Mouse (Mus musculus) E14TG2a.4 (cell line): ENCODE results near the gene Zfp865.
A peak's percentile ranks its signal among the peaks of the same experiment; 100 is the strongest.

Source experiments
- H3K27me3 ChIP-seq: 2 replicates; pipeline ENCODE4 v1.6.1; 2014; ENCODE audit warnings: low read length, control low read depth; ENCODE audit not compliant: insufficient read depth
- H3K36me3 ChIP-seq: 2 replicates; pipeline ENCODE4 v1.6.1; 2014; ENCODE audit warnings: low read length, control low read depth; ENCODE audit not compliant: insufficient read depth
- H3K4me1 ChIP-seq: replicated peaks from 2 replicates; pipeline ENCODE4 v1.6.1; 2014; ENCODE audit warnings: low read depth, low read length, control low read depth
- H3K4me3 ChIP-seq: replicated peaks from 2 replicates; pipeline ENCODE4 v1.5.1; 2014; ENCODE audit warnings: mild to moderate bottlenecking, low read length
- H3K9me3 ChIP-seq: 2 replicates; pipeline ENCODE4 v1.6.1; 2014; ENCODE audit warnings: low read length, control low read depth
- CTCF ChIP-seq: conservative IDR thresholded peaks from 2 replicates; pipeline ENCODE4 v1.5.1; 2014; ENCODE audit warnings: low read length
- NANOG ChIP-seq: IDR thresholded peaks from 2 replicates; pipeline ENCODE4 v1.6.1; 2014; ENCODE audit warnings: borderline replicate concordance, low read length, mixed read lengths
- POU5F1 ChIP-seq: IDR thresholded peaks from 2 replicates; pipeline ENCODE4 v1.6.1; 2014; ENCODE audit warnings: low read length, borderline replicate concordance

The Zfp865 gene

DNA sequence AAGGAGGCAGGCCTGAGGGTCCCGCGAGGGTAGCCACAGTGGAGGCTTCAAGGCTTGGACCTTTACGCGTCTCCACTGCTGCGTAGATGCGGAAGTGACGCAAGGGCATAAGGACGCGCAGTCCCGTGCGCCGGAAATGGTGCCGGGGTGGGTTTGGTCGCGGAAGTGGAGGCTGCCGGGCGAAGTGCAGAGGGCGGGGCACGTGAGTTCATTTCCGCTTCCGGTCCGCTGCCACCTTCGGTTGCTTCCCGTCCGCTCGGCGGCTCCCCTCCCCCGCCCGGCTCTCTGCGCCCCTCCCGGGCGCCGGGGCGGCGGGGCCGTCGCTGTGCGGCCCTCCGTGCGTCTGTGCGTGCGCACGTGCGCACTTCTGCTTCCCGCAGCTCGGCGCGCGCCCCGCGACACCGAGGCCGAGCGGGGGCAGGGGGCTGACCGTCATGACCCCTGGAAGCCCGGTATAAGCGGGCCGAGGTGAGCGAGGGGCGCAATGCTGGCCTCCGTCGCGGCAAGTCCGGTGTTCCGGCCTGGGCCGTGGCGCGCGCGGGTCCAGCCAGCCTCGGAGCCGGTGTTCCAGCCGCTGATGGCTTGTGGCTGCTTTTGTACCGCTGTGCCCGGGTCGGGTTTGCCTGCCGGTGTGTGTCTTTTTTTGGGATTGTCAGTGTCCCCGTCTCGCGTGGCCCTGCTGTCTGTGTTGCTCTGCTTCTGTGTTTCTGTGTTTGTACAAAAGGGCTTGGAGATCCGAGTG lies 60.0 kb downstream of the Zfp865 start, which contains the start of gene Epn1:
Epn1 (plus strand) TSS at position 226 of the 742 bp plus-strand sequence.
- peak within 1 kb of the TSS; percentile 98 for H3K4me3 ChIP-seq
- H3K9me3 ChIP-seq, result no peaks in the 10 kb centered on the region
- no peaks in the 10 kb centered on the region for H3K27me3 ChIP-seq
- peaks cover 68% of the 10 kb centered on the region for H3K4me1 ChIP-seq
- TF ChIP-seq POU5F1, result no peak
- TF ChIP-seq NANOG, result no peak
- no peak for TF ChIP-seq CTCF
- H3K36me3 ChIP-seq, result peaks cover 71% of the 10 kb centered on the region

DNA sequence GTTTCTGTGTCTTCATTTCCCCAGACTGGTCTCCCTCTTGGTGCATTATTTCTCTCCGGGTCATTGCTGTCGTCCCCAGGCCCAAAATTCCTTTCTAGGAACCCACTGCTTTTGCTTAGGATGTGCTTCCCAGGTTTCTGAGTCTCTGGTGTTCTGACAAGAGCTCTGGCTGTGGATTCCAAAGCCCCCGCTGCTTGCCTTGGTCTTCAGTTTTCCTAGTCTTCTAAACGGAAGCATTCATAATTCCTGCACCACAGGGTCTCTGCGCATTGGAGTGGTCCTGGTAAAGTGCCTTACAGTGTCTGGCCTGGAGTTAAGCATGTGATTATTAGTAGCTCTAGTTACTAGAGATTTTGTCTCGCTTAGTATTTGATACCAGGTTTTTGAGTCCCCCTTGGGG lies 60.6 kb downstream of the Zfp865 start:
- TF ChIP-seq POU5F1 (no peak), NANOG (no peak), CTCF (no peak)
- peak overlapping the region; percentile 98 for H3K4me3 ChIP-seq
- peaks cover 72% of the 10 kb centered on the region for H3K36me3 ChIP-seq
- H3K27me3 ChIP-seq, result no peaks in the 10 kb centered on the region
- peaks cover 71% of the 10 kb centered on the region for H3K4me1 ChIP-seq
- no peaks in the 10 kb centered on the region for H3K9me3 ChIP-seq

DNA sequence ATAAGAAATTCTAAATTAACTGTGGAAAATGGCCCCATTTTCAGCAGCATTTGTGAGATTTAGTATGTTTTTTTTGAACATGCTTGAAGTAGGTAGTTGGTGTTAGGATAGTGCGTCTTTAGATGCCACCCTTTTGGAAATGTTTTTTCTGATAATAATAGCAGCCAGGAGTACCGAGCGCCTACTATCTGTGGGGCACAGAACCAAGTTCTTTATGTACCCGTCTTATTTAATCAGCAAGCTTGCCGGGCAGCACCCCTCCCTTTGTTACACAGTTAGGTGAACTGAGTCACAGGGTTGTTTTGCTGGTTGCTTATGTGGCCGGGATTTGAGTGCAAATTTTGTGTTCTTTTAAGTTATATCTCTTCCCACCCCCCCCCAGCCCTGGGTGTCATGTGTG lies 61.1 kb downstream of the Zfp865 start:
- H3K4me1 ChIP-seq, result peaks cover 68% of the 10 kb centered on the region
- no peaks in the 10 kb centered on the region for H3K27me3 ChIP-seq
- peaks cover 73% of the 10 kb centered on the region for H3K36me3 ChIP-seq
- TF ChIP-seq CTCF (no peak), POU5F1 (no peak), NANOG (no peak)
- no peaks in the 10 kb centered on the region for H3K9me3 ChIP-seq
- H3K4me3 ChIP-seq, result peak overlapping the region; percentile 98

DNA sequence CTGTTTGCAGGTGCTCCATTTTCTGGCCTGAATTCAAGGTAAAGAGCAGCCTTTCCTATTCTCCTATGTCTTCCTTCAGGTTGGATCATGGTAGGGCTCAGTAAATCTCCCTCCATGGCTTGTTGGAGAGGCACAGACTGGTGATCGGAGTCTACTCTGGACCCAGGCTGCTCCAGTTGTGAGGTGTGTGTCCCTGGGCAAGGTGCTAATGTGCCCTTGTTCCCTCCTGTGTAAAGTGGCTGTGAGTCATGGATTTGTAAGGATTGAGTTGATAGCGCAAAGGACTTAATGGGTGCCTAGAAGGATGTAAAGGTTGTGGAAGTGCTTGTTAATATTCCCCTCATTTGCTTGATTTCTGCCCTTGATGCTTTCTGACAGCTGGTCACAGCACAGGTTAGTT lies 61.8 kb downstream of the Zfp865 start:
- H3K4me1 ChIP-seq, result peaks cover 62% of the 10 kb centered on the region
- TF ChIP-seq CTCF, result no peak
- no peaks in the 10 kb centered on the region for H3K27me3 ChIP-seq
- peaks cover 73% of the 10 kb centered on the region for H3K36me3 ChIP-seq
- no peaks in the 10 kb centered on the region for H3K9me3 ChIP-seq
- no peak overlapping the region for H3K4me3 ChIP-seq

DNA sequence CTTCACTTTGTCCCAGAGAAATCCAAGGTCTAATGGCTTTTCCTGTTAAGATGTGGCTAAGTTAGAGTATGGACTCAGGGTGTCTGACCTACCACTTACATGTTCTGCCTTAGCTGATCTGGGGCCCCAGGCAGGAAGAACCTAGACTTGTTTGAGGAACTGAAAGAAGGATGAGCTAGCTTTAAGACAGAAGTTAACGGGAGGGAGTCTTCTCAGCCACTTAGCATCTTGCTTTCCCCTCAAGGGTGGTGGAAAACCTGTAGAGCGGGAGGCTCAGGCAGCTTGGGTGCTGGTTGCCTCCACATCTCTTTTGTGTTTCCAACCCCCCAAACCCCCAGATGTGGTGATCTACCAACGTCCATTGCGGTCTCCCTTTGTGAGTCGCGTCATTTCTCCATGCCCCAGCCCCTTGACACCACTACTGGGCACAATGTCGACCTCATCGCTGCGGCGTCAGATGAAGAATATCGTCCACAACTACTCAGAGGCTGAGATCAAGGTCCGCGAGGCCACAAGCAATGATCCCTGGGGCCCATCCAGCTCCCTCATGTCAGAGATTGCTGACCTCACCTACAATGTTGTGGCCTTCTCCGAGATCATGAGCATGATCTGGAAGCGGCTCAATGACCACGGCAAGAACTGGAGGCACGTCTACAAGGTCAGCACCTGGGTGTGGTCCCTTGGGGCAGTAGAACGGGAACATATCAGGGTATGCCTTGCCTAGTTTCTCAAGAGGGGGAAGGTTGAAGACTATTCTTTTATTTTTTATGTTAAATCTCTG lies 63.3 kb downstream of the Zfp865 start:
- Histone ChIP-seq H3K36me3 (peaks cover 73% of the 10 kb centered on the region), H3K9me3 (no peaks in the 10 kb centered on the region), H3K4me3 (no peak overlapping the region), H3K4me1 (peaks cover 56% of the 10 kb centered on the region), H3K27me3 (no peaks in the 10 kb centered on the region)
- TF ChIP-seq CTCF, result no peak
- TF ChIP-seq POU5F1, result no peak
- no peak for TF ChIP-seq NANOG

- no peaks in the 10 kb centered on the region for H3K9me3 ChIP-seq
- H3K4me3 ChIP-seq, result no peak overlapping the region
- H3K36me3 ChIP-seq, result peaks cover 84% of the 10 kb centered on the region
- no peaks in the 10 kb centered on the region for H3K27me3 ChIP-seq
- peaks cover 56% of the 10 kb centered on the region for H3K4me1 ChIP-seq
- TF ChIP-seq POU5F1, result no peak
- no peak for TF ChIP-seq NANOG
Measured at GRCm38 (mm10) chr7:5085512-5085911, 65.3 kb downstream of the Zfp865 start.
